Mouse (Mus musculus) adrenal gland, postnatal 36 days (tissue): Measurements from ENCODE around the gene Hist1h2ad. TPM values are rescaled to one million over a fixed set of nuclear protein-coding genes. Genes with fewer than 3 reads are reported as not detected.
A peak's percentile ranks its signal among the peaks of the same experiment; 100 is the strongest.
"Not testable (repeated sequence)": the region's sequence is repeated elsewhere in the genome, so short reads cannot be mapped to it uniquely, and the experiment has no call there.

ENCODE experiments used
- DNase-seq, 2 experiments: peaks; one replicate each; pipeline ENCODE4 v3.0.0; 2021; ENCODE audit warnings: mixed read lengths in 1 of 2
- total RNA-seq, 2 experiments: library from RNA; stranded (reverse); gene quantifications; 2 replicates each; pipeline ENCODE4 v1.2.3; 2021

The Hist1h2ad gene
- total RNA-seq, 2 experiments from 2014 or later = 8.1 to 13.6 TPM

DNA sequence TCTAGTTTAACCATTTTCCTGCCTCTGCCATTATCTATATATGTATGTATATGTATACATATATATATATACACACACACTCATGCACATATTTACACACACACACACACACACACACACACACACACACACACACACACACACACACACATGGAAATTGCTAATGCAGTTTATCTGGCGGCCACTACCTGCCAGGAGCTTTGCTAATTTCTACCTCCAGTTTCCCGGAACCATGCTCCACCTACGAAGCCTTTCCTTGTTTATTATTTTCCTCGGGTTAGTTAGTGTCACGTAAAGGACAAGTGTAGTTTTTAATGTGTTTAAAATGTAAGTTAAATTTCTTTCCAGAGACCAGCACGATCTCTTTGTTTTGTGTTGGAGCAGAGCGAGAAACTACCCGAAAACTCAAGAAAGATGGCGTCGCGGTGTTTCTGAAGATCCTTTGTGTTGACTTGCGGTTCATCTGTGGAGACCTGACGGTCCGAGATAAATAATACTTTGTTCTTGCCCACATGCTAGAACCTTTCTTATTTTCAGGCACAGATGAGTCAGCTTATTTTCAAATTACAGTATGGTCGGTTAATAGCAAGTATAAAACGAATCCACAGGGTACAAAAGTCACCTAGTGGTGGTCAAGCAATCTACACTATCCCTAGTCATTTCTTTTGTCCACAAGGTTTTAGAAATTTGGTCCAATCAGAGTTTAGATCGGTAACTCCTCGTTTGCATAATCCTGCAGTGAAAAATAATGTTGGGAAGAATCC, 11.3 kb upstream of the Hist1h2ad start:
- no peak for DNase-seq

DNA sequence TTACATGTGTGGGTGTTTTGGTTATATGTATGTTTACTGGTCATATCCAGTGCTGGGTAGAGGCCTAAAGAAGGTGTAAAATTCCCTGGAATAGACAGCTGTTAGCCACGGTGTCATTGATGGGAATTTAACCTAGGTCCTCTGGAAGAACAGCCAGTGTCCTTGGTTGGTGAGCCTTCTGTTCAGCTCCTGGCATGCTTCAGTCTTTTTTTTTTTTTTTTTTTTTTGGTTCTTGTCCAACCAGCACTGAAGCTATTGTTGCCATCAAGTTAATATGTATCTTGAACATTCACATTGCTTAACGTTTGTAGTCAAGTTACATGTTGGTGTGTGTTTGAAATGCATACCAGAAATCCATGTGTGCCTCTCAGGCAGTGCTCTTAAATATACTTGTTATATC, 9.7 kb upstream of the Hist1h2ad start:
- no peak for DNase-seq

- not testable (repeated sequence) for DNase-seq
These were observed 3.7 kb upstream of the Hist1h2ad start for GRCm38 (mm10) chr13:23570261-23571021.

- DNase-seq = peak; percentile 53
These were observed 3.1 kb upstream of the Hist1h2ad start, which contains the start of the genes Hist1h2ae and Hist1h2bg for GRCm38 (mm10) chr13:23571022-23571503. Gene Hist1h2ae, minus strand, starts transcription at chr13:23571220. Gene Hist1h2bg, plus strand, starts transcription at chr13:23571396.

GRCm38 (mm10) chr13:23571504-23572217, 2.5 kb upstream of the Hist1h2ad start:
- DNase-seq = not testable (repeated sequence)

GRCm38 (mm10) chr13:23572218-23573033, 1.8 kb upstream of the Hist1h2ad start:
- DNase-seq = no peak

GRCm38 (mm10) chr13:23573034-23573897, 915 bp upstream of the Hist1h2ad start:
- not testable (repeated sequence) for DNase-seq

- not testable (repeated sequence) for DNase-seq
These were observed 477 bp downstream of the Hist1h2ad start for GRCm38 (mm10) chr13:23574546-23575170.

DNA sequence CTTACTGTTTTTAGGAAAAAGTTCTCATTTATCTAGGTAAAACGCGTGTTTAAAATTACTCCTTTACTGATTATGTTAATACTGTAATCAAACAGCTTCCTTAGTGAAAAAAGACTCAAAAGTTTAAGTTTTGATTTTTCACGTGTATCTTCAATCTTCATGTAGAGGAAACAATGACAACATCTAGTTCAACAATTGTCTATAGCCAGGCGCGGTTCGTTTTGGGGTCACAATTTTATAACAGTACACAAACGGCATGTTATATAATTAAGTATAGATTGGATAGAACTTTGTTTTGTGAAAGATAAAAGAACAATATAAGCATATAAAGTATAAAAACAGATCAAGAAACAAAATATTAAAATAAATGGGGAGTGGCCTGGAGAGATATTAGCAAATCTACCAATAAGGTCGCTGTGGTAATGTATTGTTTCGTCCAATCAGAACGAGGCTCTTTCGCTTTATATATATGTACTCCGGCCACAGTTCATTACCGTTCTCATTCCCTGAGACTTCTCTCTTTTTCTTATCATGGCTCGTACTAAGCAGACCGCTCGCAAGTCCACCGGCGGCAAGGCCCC, 1.2 kb downstream of the Hist1h2ad start, which contains the start of gene Hist1h3d:
Gene Hist1h3d, plus strand, starts transcription at position 493 of the 581 bp plus-strand sequence.
- DNase-seq = no peak

GRCm38 (mm10) chr13:23575864-23576313, 1.7 kb downstream of the Hist1h2ad start:
- DNase-seq = not testable (repeated sequence)

DNA sequence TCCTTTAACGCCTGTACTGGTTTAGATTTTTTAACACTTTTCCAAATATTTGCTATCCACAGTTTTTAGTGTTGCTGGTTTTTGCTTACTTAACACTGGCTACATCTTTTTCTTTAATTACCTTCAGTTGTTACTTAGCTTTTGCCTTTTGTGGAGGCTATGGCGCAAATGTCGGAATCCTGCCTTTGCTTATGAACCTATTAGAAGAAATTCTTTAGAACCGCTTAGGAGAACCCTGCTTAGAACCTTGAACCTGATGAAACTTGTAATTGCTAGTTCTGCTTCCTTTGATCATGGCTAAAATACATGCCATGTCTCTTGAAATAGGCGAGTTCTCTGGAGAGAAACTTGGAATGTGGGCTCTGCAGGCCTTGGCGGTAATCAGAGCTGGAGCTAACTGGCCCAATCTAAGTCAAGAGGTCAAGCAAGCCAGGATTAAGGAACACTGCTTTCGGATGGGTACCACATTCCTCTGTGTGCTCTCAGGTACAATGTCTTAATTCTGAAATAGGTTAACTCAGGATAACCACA, 2.2 kb downstream of the Hist1h2ad start:
- DNase-seq = no peak

GRCm38 (mm10) chr13:23576906-23577639, 2.9 kb downstream of the Hist1h2ad start:
- no peak for DNase-seq

GRCm38 (mm10) chr13:23577835-23578234, 3.7 kb downstream of the Hist1h2ad start:
- no peak for DNase-seq

- peak; percentile 92 to 94 for DNase-seq
These were observed 7.4 kb downstream of the Hist1h2ad start, which contains the start of gene Hist1h4d for GRCm38 (mm10) chr13:23581408-23582218. Gene Hist1h4d, plus strand, starts transcription at chr13:23581598.

GRCm38 (mm10) chr13:23582219-23583056, 8.3 kb downstream of the Hist1h2ad start:
- DNase-seq = no peak

DNA sequence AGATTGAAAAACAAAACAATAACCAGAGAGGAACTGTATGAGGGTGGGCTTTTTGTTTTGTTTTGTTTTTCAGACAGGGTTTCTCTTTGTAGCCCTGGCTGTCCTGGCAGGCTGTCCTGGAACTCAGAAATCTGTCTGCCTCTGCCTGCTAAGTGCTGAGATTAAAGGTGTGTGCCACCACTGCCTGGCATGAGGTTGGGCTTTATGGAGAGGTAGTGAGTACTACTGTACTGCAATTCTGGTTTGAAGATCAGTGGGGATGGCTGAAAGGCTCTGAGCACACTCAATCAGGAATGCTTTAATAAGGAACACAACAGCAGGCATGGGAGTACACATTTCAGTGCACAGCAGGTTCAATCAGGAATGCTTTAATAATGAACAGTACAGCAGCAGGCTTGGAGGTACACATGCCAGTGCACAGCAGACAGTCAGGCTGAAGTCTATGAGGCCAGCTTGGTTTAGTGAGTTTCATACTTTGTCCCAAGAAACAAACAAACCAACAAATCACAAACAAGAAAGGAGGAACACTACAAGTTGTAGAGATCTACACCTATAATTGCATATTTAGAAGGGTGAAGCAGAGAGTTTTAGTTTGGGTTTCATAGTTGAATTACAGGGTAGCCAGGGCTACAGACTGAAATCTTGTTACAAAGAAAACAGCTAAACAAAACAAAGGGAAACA, 9.3 kb downstream of the Hist1h2ad start:
- DNase-seq = no peak
